Mouse (Mus musculus): ENCODE measurements around the gene Sema5b.

Sema5b gene

GRCm38 (mm10) chr16:35541117-35541641 is at the start of gene Sema5b:
Gene Sema5b (plus strand): TSS chr16:35541145.
- DNase-seq (ENCODE audit: low spot score) = no peak

- no peak for DNase-seq (ENCODE audit: low spot score)
These were observed 40.6 kb upstream of the Sema5b start for GRCm38 (mm10) chr16:35500342-35500741.

GRCm38 (mm10) chr16:35501106-35501760 is 39.7 kb upstream of the Sema5b start:
- DNase-seq (ENCODE audit: low spot score) = no peak

- DNase-seq (ENCODE audit: low spot score) = no peak
These were observed 38.5 kb upstream of the Sema5b start for GRCm38 (mm10) chr16:35502456-35502855.

GRCm38 (mm10) chr16:35504266-35504665 is 36.7 kb upstream of the Sema5b start:
- DNase-seq (ENCODE audit: low spot score) = no peak

GRCm38 (mm10) chr16:35505786-35506185 is 35.2 kb upstream of the Sema5b start:
- no peak for DNase-seq (ENCODE audit: low spot score)

GRCm38 (mm10) chr16:35508581-35508980 is 32.4 kb upstream of the Sema5b start:
- no peak for DNase-seq (ENCODE audit: low spot score)

- DNase-seq (ENCODE audit: low spot score) = no peak
These were observed 31.4 kb upstream of the Sema5b start for GRCm38 (mm10) chr16:35509331-35510070.

- no peak for DNase-seq (ENCODE audit: low spot score)
These were observed 24.9 kb upstream of the Sema5b start for GRCm38 (mm10) chr16:35515977-35516612.

GRCm38 (mm10) chr16:35517976-35518951 is 22.7 kb upstream of the Sema5b start:
- DNase-seq (ENCODE audit: low spot score) = no peak

GRCm38 (mm10) chr16:35519245-35519644 is 21.7 kb upstream of the Sema5b start:
- no peak for DNase-seq (ENCODE audit: low spot score)

GRCm38 (mm10) chr16:35524200-35524599 is 16.7 kb upstream of the Sema5b start:
- DNase-seq (ENCODE audit: low spot score) = no peak

GRCm38 (mm10) chr16:35534630-35535029 is 6.3 kb upstream of the Sema5b start:
- DNase-seq (ENCODE audit: low spot score) = no peak

- no peak for DNase-seq (ENCODE audit: low spot score)
These were observed 3.3 kb upstream of the Sema5b start for GRCm38 (mm10) chr16:35537651-35538050.

- DNase-seq (ENCODE audit: low spot score) = no peak
These were observed 1.9 kb upstream of the Sema5b start for GRCm38 (mm10) chr16:35539041-35539440.

- DNase-seq (ENCODE audit: low spot score) = peak; percentile 46
These were observed 420 bp upstream of the Sema5b start for GRCm38 (mm10) chr16:35540333-35541116.

GRCm38 (mm10) chr16:35541661-35542420 is 896 bp downstream of the Sema5b start:
- DNase-seq (ENCODE audit: low spot score) = no peak

GRCm38 (mm10) chr16:35542421-35542780 is 1.5 kb downstream of the Sema5b start:
- DNase-seq (ENCODE audit: low spot score) = no peak

GRCm38 (mm10) chr16:35545723-35546122 is 4.8 kb downstream of the Sema5b start:
- no peak for DNase-seq (ENCODE audit: low spot score)

GRCm38 (mm10) chr16:35547966-35548365 is 7.0 kb downstream of the Sema5b start:
- DNase-seq (ENCODE audit: low spot score) = no peak

Data from layer of hippocampus, adult 9-10 months (tissue).